Mouse (Mus musculus): ENCODE data around the gene Cflar.
"Not testable (repeated sequence)": the region's sequence is repeated elsewhere in the genome, so short reads cannot be mapped to it uniquely, and the experiment has no call there.

DNA sequence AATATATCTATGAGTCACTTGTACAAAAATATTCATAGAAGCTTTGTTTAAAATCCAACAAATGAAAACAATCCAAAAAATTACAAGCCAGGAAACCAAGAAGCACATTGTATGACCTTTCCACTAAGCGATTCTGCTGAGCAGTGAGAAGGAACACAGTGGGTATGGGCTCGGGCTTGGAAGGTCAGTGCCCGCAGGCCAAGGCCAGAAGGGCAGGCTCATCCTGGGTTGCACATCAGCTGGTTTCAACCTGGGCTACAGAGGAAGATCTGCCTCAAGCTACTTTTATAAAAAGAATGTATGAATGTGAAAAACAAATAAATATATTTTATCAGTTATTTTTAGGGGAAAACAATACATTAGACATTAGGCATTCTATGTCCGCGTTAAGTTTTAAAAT, 48.6 kb upstream of the Cflar start:
- not testable (repeated sequence) for TF ChIP-seq POLR2A (IDR thresholded peaks at IDR 0.05; ENCODE audit: borderline replicate concordance, low read depth, low read length); CTCF (IDR thresholded peaks at IDR 0.05; ENCODE audit: low read depth, low read length)

Measured in bone marrow macrophage, adult 2 months (primary cell).